Mouse (Mus musculus) G1E (cell line): Measurements from ENCODE around the gene Ulk4. TPM values are rescaled to one million over a fixed set of nuclear protein-coding genes. Genes with fewer than 3 reads are reported as not detected.

ENCODE experiments used
- ATAC-seq: 2 replicates; pipeline ENCODE4 v1.8.0; 2016; ENCODE audit warnings: mild to moderate bottlenecking; ENCODE audit not compliant: insufficient number of reproducible peaks, poor library complexity, low FRiP score, severe bottlenecking; ENCODE audit errors: extremely low read depth
- DNase-seq: peaks from one replicate; pipeline ENCODE4 v3.0.0; 2012; ENCODE audit warnings: low spot score
- H3K27me3 ChIP-seq: 2 replicates; pipeline ENCODE4 v1.6.1; 2012; ENCODE audit warnings: mild to moderate bottlenecking, low read length, inconsistent platforms; ENCODE audit not compliant: insufficient read depth
- H3K36me3 ChIP-seq: replicated peaks from 2 replicates; pipeline ENCODE3; 2012; ENCODE audit warnings: mild to moderate bottlenecking, inconsistent platforms
- H3K4me1 ChIP-seq: 2 replicates; pipeline ENCODE4 v1.6.1; 2012; ENCODE audit warnings: low read depth, low read length, inconsistent platforms, mixed read lengths; ENCODE audit not compliant: insufficient read depth
- H3K4me3 ChIP-seq: 2 replicates; pipeline ENCODE4 v1.5.1; 2012; ENCODE audit warnings: low read depth, mild to moderate bottlenecking, inconsistent platforms, low read length, moderate library complexity, mixed read lengths
- H3K9me3 ChIP-seq: replicated peaks from 2 replicates; pipeline ENCODE4 v1.6.1; 2012; ENCODE audit warnings: inconsistent platforms
- CTCF ChIP-seq: IDR thresholded peaks from 2 replicates; pipeline ENCODE4 v1.5.1; 2012; ENCODE audit warnings: low read depth, low read length, inconsistent platforms, mixed read lengths
- GATA1 ChIP-seq: IDR thresholded peaks from 2 replicates; pipeline ENCODE4 v1.6.1; 2012; ENCODE audit warnings: borderline replicate concordance, low read length, inconsistent platforms, mixed read lengths
- GATA2 ChIP-seq: IDR thresholded peaks from 2 replicates; pipeline ENCODE4 v1.6.1; 2012; ENCODE audit warnings: low read depth, low read length, inconsistent platforms, borderline replicate concordance
- POLR2AphosphoS5 ChIP-seq: IDR thresholded peaks from 2 replicates; pipeline ENCODE4 v1.6.1; 2012; ENCODE audit warnings: low read depth, low read length, inconsistent platforms; ENCODE audit not compliant: insufficient replicate concordance
- TAL1 ChIP-seq: conservative IDR thresholded peaks from 2 replicates; pipeline ENCODE4 v1.6.1; 2012; ENCODE audit warnings: low read depth, low read length, inconsistent platforms, mixed read lengths
- polyA plus RNA-seq: library from polyadenylated mRNA; stranded (reverse); fragments of >175 nt; gene quantifications from 2 replicates; pipeline ENCODE4 v1.2.3, GENCODE M21; 2012
- total RNA-seq, 2 experiments: library from RNA; stranded (forward) in 1 of 2; stranded (reverse) in 1 of 2; fragments of 200-1000 nt in 1 of 2; fragments of >200 nt in 1 of 2; fragmentation: Nextera tagmentation in 1 of 2; gene quantifications; 2 replicates each; pipeline ENCODE4 v1.2.3; 2014 to 2017

Ulk4 gene
- total and polyA plus RNA-seq, 3 experiments, result 0.52 to 3.2 (median 1.6) TPM

- Histone ChIP-seq H3K4me3 (no peak overlapping the region), H3K4me1 (no peaks in the 10 kb centered on the region), H3K36me3 (no peaks in the 10 kb centered on the region), H3K9me3 (no peaks in the 10 kb centered on the region), H3K27me3 (peaks cover 7% of the 10 kb centered on the region)
- DNase-seq, result no peak
- no peak for ATAC-seq
- TF ChIP-seq TAL1 (no peak), GATA1 (no peak), CTCF (no peak), POLR2AphosphoS5 (no peak), GATA2 (no peak)
Measured at GRCm38 (mm10) chr9:121265307-121265706, 11.7 kb downstream of the Ulk4 start.

GRCm38 (mm10) chr9:121257106-121257505, 19.9 kb downstream of the Ulk4 start:
- Histone ChIP-seq H3K4me3 (no peak overlapping the region), H3K27me3 (peaks cover 13% of the 10 kb centered on the region), H3K4me1 (no peaks in the 10 kb centered on the region), H3K36me3 (no peaks in the 10 kb centered on the region), H3K9me3 (no peaks in the 10 kb centered on the region)
- no peak for DNase-seq
- ATAC-seq, result no peak
- TF ChIP-seq TAL1 (no peak), GATA1 (no peak), GATA2 (no peak), POLR2AphosphoS5 (no peak), CTCF (no peak)

GRCm38 (mm10) chr9:121254761-121255160, 22.2 kb downstream of the Ulk4 start:
- Histone ChIP-seq H3K4me3 (no peak overlapping the region), H3K4me1 (no peaks in the 10 kb centered on the region; the same call in 1 of the 2 replicates), H3K36me3 (no peaks in the 10 kb centered on the region), H3K9me3 (no peaks in the 10 kb centered on the region), H3K27me3 (peaks cover 18% of the 10 kb centered on the region)
- TF ChIP-seq GATA1 (no peak), TAL1 (no peak), CTCF (no peak), POLR2AphosphoS5 (no peak), GATA2 (no peak)
- DNase-seq, result no peak
- no peak for ATAC-seq

GRCm38 (mm10) chr9:121253983-121254382, 23.0 kb downstream of the Ulk4 start:
- ATAC-seq (no peak), DNase-seq (no peak)
- TF ChIP-seq POLR2AphosphoS5 (no peak), GATA1 (no peak), GATA2 (no peak)
- H3K9me3 ChIP-seq, result no peaks in the 10 kb centered on the region
- no peaks in the 10 kb centered on the region; the same call in 1 of the 2 replicates for H3K4me1 ChIP-seq
- no peaks in the 10 kb centered on the region for H3K36me3 ChIP-seq
- no peak overlapping the region for H3K4me3 ChIP-seq
- H3K27me3 ChIP-seq, result peaks cover 17% of the 10 kb centered on the region

GRCm38 (mm10) chr9:121250854-121251253, 26.1 kb downstream of the Ulk4 start:
- no peak for TF ChIP-seq GATA2
- no peak for ATAC-seq
- Histone ChIP-seq H3K36me3 (no peaks in the 10 kb centered on the region), H3K9me3 (no peaks in the 10 kb centered on the region), H3K4me3 (no peak overlapping the region), H3K4me1 (no peaks in the 10 kb centered on the region; the same call in 1 of the 2 replicates), H3K27me3 (peaks cover 18% of the 10 kb centered on the region)
- DNase-seq, result no peak

GRCm38 (mm10) chr9:121249805-121250204, 27.2 kb downstream of the Ulk4 start:
- Histone ChIP-seq H3K4me1 (no peaks in the 10 kb centered on the region; the same call in 1 of the 2 replicates), H3K9me3 (no peaks in the 10 kb centered on the region), H3K27me3 (peaks cover 16% of the 10 kb centered on the region), H3K4me3 (no peak overlapping the region), H3K36me3 (no peaks in the 10 kb centered on the region)
- DNase-seq, result no peak
- TF ChIP-seq CTCF, result no peak
- TF ChIP-seq GATA1, result no peak
- no peak for TF ChIP-seq GATA2
- TF ChIP-seq POLR2AphosphoS5, result no peak
- no peak for ATAC-seq

GRCm38 (mm10) chr9:121247956-121248775, 28.8 kb downstream of the Ulk4 start:
- Histone ChIP-seq H3K36me3 (no peaks in the 10 kb centered on the region), H3K4me1 (no peaks in the 10 kb centered on the region; the same call in 1 of the 2 replicates), H3K4me3 (no peak overlapping the region), H3K27me3 (peaks cover 17% of the 10 kb centered on the region), H3K9me3 (no peaks in the 10 kb centered on the region)
- DNase-seq, result peak; percentile 50
- TF ChIP-seq CTCF (no peak), GATA1 (no peak), TAL1 (no peak), GATA2 (no peak)
- no peak for ATAC-seq
